Mouse (Mus musculus): ENCODE data around the gene Map3k21. TPM values are rescaled to one million over a fixed set of nuclear protein-coding genes. Genes with fewer than 3 reads are reported as not detected.

The Map3k21 gene
- polyA plus RNA-seq, 1 experiment: 4.4 TPM

GRCm38 (mm10) chr8:125950007-125950940 lies 40.0 kb downstream of the Map3k21 start:
- Histone ChIP-seq H3K4me3 (ENCODE audit: insufficient read depth, low read depth, low read length) (no peak overlapping the region), H3K4me1 (ENCODE audit: control insufficient read depth, insufficient read depth, low read length) (no peaks in the 10 kb centered on the region; the same call in 1 of the 2 replicates), H3K36me3 (ENCODE audit: control insufficient read depth, insufficient read depth, low read length) (no peaks in the 10 kb centered on the region), H3K27ac (ENCODE audit: insufficient read depth, low read depth, low read length) (no peak overlapping the region), H3K27me3 (replicated peaks; ENCODE audit: control insufficient read depth, insufficient read depth, low read length) (no peaks in the 10 kb centered on the region)
- TF ChIP-seq POLR2A (IDR thresholded peaks at IDR 0.05; ENCODE audit: low read depth, low read length) (no peak), CTCF (conservative IDR thresholded peaks at IDR 0.05; ENCODE audit: insufficient read depth, insufficient read length, low read depth, low read length) (peak; percentile 96)
- peak; percentile 93 for DNase-seq
- WGBS: 20% methylated on average over 23 of the region's 23 CpGs

- Histone ChIP-seq H3K27me3 (replicated peaks; ENCODE audit: control insufficient read depth, insufficient read depth, low read length) (no peaks in the 10 kb centered on the region), H3K4me1 (ENCODE audit: control insufficient read depth, insufficient read depth, low read length) (no peaks in the 10 kb centered on the region), H3K4me3 (ENCODE audit: insufficient read depth, low read depth, low read length) (no peak overlapping the region), H3K27ac (ENCODE audit: insufficient read depth, low read depth, low read length) (no peak overlapping the region), H3K36me3 (ENCODE audit: control insufficient read depth, insufficient read depth, low read length) (no peaks in the 10 kb centered on the region)
- TF ChIP-seq POLR2A (IDR thresholded peaks at IDR 0.05; ENCODE audit: low read depth, low read length): no peak
- peak; percentile 62 for TF ChIP-seq CTCF (conservative IDR thresholded peaks at IDR 0.05; ENCODE audit: insufficient read depth, insufficient read length, low read depth, low read length)
- peak; percentile 32 for DNase-seq
- 14% methylated on average over 11 of the region's 11 CpGs for WGBS
Measured at GRCm38 (mm10) chr8:125955671-125956070, 45.4 kb downstream of the Map3k21 start.

GRCm38 (mm10) chr8:125956796-125957195 lies 46.5 kb downstream of the Map3k21 start:
- no peaks in the 10 kb centered on the region for H3K27me3 ChIP-seq (replicated peaks; ENCODE audit: control insufficient read depth, insufficient read depth, low read length)
- H3K36me3 ChIP-seq (ENCODE audit: control insufficient read depth, insufficient read depth, low read length): no peaks in the 10 kb centered on the region
- WGBS: 77% methylated on average over 9 of the region's 9 CpGs
- no peak overlapping the region for H3K4me3 ChIP-seq (ENCODE audit: insufficient read depth, low read depth, low read length)
- H3K27ac ChIP-seq (ENCODE audit: insufficient read depth, low read depth, low read length): no peak overlapping the region
- TF ChIP-seq CTCF (conservative IDR thresholded peaks at IDR 0.05; ENCODE audit: insufficient read depth, insufficient read length, low read depth, low read length): no peak
- no peak for TF ChIP-seq POLR2A (IDR thresholded peaks at IDR 0.05; ENCODE audit: low read depth, low read length)
- no peaks in the 10 kb centered on the region for H3K4me1 ChIP-seq (ENCODE audit: control insufficient read depth, insufficient read depth, low read length)
- DNase-seq: no peak

- H3K4me3 ChIP-seq (ENCODE audit: insufficient read depth, low read depth, low read length): no peak overlapping the region
- H3K27ac ChIP-seq (ENCODE audit: insufficient read depth, low read depth, low read length): no peak overlapping the region
- no peaks in the 10 kb centered on the region for H3K27me3 ChIP-seq (replicated peaks; ENCODE audit: control insufficient read depth, insufficient read depth, low read length)
- no peak for DNase-seq
- 72% methylated on average over 13 of the region's 13 CpGs for WGBS
- H3K4me1 ChIP-seq (ENCODE audit: control insufficient read depth, insufficient read depth, low read length): no peaks in the 10 kb centered on the region
- no peak for TF ChIP-seq POLR2A (IDR thresholded peaks at IDR 0.05; ENCODE audit: low read depth, low read length)
- no peaks in the 10 kb centered on the region for H3K36me3 ChIP-seq (ENCODE audit: control insufficient read depth, insufficient read depth, low read length)
Measured at GRCm38 (mm10) chr8:125957226-125957993, 47.2 kb downstream of the Map3k21 start.

- TF ChIP-seq CTCF (conservative IDR thresholded peaks at IDR 0.05; ENCODE audit: insufficient read depth, insufficient read length, low read depth, low read length): no peak
- TF ChIP-seq POLR2A (IDR thresholded peaks at IDR 0.05; ENCODE audit: low read depth, low read length): no peak
- 91% methylated on average over 1 of the region's 1 CpGs for WGBS
Measured at GRCm38 (mm10) chr8:125957994-125958368, 47.7 kb downstream of the Map3k21 start.

GRCm38 (mm10) chr8:125959363-125959771 lies 49.1 kb downstream of the Map3k21 start:
- Histone ChIP-seq H3K4me1 (ENCODE audit: control insufficient read depth, insufficient read depth, low read length) (no peaks in the 10 kb centered on the region), H3K4me3 (ENCODE audit: insufficient read depth, low read depth, low read length) (no peak overlapping the region), H3K36me3 (ENCODE audit: control insufficient read depth, insufficient read depth, low read length) (no peaks in the 10 kb centered on the region), H3K27me3 (replicated peaks; ENCODE audit: control insufficient read depth, insufficient read depth, low read length) (no peaks in the 10 kb centered on the region), H3K27ac (ENCODE audit: insufficient read depth, low read depth, low read length) (no peak overlapping the region)
- DNase-seq: no peak
- 55% methylated on average over 4 of the region's 4 CpGs for WGBS
- TF ChIP-seq POLR2A (IDR thresholded peaks at IDR 0.05; ENCODE audit: low read depth, low read length) (no peak), CTCF (conservative IDR thresholded peaks at IDR 0.05; ENCODE audit: insufficient read depth, insufficient read length, low read depth, low read length) (no peak)

More at GRCm38 (mm10) chr8:125957994-125958368, 47.7 kb downstream of the Map3k21 start:
- Histone ChIP-seq H3K36me3 (ENCODE audit: control insufficient read depth, insufficient read depth, low read length) (no peaks in the 10 kb centered on the region), H3K27me3 (replicated peaks; ENCODE audit: control insufficient read depth, insufficient read depth, low read length) (no peaks in the 10 kb centered on the region), H3K4me1 (ENCODE audit: control insufficient read depth, insufficient read depth, low read length) (no peaks in the 10 kb centered on the region), H3K4me3 (ENCODE audit: insufficient read depth, low read depth, low read length) (no peak overlapping the region), H3K27ac (ENCODE audit: insufficient read depth, low read depth, low read length) (no peak overlapping the region)
- no peak for DNase-seq

- 85% methylated on average over 8 of the region's 8 CpGs for WGBS
- Histone ChIP-seq H3K27ac (ENCODE audit: insufficient read depth, low read depth, low read length) (no peak overlapping the region), H3K27me3 (replicated peaks; ENCODE audit: control insufficient read depth, insufficient read depth, low read length) (no peaks in the 10 kb centered on the region), H3K36me3 (ENCODE audit: control insufficient read depth, insufficient read depth, low read length) (no peaks in the 10 kb centered on the region), H3K4me1 (ENCODE audit: control insufficient read depth, insufficient read depth, low read length) (no peaks in the 10 kb centered on the region), H3K4me3 (ENCODE audit: insufficient read depth, low read depth, low read length) (no peak overlapping the region)
- TF ChIP-seq POLR2A (IDR thresholded peaks at IDR 0.05; ENCODE audit: low read depth, low read length): no peak
- TF ChIP-seq CTCF (conservative IDR thresholded peaks at IDR 0.05; ENCODE audit: insufficient read depth, insufficient read length, low read depth, low read length): no peak
- no peak for DNase-seq
Measured at GRCm38 (mm10) chr8:125960037-125960436, 49.8 kb downstream of the Map3k21 start.
